Mouse (Mus musculus) kidney, postnatal 25 days (tissue): ENCODE measurements around the gene Tnnt3.
A peak's percentile ranks its signal among the peaks of the same experiment; 100 is the strongest.

Source experiments
- DNase-seq, 2 experiments: peaks; one replicate each; pipeline ENCODE4 v3.0.0; 2021; ENCODE audit warnings: mixed read lengths in 2 of 2

The Tnnt3 gene

DNA sequence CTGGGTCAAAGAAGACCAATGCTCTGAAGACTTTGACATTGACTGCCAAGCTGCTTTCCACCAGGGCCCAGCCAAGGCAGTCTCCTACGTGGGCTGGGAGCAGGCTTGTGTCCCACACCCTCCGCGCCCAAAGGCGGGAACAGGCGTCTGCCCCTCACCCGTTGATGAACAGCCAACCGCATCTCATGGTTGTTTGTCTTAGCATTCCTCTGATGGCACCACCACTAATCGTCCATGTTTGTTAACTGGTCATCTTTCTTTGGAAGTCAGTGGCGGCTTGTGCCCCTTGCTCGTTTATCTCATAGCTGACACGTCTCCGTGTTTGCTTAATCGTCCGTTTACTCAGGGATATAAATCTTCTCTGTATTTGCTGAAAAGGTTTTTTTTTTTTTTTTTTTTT, 10.9 kb downstream of the Tnnt3 start:
- DNase-seq: no peak

DNA sequence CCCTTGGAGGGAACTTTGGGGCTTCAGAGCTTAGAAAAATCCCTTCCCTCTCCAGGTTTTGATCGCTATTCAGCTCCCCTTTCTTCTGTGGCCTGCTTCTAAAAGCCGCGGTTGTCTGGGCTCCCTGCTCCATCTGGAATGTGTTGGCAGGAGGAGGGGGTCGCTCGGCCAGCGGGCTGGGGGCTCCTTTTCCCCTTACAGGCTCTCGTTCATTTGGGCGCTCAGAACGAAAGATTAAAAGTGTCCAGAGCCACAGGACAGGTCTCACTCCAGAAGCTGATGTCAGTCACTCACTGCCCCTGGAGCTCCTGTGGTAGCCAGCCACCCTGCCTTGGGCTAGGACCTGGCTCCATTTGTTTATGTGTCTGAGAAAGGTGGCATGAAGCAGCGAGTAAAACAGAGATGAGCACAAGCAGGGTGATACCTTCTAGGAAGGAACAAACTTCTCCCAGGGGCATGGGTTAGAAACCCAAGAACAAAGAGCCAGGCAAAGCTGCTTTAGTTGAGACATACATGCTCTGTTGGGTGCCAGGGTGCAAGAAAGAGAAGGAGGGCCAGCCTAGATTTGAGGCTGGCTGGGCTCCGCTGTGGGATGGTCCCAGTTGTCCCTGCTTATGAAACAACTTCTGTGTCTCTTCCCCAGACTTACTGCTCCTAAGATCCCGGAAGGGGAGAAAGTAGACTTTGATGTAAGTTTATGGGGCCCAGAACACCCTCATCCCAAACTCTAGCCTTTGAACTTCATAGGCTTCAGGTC, 11.6 kb downstream of the Tnnt3 start:
- no peak for DNase-seq

DNA sequence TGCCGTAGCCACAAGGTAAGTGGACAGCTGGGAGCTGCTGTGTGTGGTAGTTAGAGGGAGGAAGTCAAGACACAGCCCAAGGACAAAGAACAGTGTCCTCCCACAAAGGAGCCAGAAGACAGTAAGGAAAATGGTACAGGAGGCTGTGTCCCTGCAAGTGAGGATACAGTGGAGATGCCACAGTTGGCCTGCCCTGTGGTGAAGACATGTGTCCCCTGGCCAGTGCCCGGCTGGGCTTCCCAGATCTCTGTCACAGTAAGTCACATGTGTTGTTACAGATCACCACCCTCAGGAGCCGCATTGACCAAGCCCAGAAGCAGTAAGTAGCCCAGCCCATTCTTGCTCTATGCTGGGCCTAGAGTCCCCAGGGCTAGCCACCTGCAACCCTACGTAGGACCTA, 15.4 kb downstream of the Tnnt3 start:
- DNase-seq: no peak

DNA sequence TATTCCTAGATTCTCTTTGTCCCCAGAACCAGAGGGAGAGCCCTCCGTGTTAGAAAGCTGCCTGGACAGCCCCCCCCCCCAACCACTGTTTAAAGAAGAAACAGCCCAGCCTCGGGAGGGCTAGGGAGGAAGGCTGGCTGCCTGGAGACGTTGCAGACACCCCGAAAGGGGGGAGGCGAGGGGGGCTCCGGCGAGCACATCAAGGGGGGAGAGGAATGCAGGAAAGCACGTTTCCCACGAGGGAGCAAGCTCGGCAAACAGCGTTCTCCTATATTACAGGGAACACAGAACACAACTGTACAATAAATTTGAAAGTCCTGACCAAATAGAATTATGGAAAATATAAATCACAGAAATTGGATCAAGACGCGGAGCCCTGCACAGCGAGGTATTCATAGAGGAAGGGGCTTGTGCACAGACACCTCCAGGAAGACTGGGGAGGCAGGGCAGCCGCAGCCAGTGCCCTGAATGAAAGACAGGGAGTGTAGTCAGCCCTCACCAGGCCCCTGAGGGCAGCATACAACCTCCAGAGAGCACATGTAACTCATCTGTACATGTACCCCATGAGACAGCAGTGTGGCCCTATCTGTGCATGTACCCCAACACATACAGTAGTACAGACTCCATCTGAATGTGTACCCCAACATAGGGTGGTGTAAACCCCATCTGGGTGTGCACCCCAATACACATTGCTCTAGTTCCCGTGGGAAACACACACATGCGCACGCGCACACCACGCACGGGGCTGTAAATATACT, 17.8 kb downstream of the Tnnt3 start:
- no peak for DNase-seq

DNA sequence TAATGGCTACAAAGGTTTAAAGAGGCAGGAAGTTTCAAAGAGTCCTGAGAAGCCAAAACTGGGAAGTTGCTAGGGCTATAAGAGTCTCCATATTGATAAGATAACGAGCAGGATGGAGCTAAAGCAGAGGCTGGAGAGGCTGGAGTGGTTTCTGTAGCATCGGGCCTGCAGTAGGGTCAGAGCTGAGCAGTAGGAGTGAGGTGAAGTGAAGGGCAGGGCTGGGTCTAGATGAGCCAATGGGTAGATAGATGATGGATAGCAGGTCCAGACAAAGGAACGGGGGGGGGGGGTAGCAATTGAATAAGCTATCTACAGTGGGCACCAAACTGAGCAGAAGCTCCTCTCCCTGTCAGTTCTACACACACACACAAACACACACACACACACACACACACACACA, 18.9 kb downstream of the Tnnt3 start:
- DNase-seq: no peak

DNA sequence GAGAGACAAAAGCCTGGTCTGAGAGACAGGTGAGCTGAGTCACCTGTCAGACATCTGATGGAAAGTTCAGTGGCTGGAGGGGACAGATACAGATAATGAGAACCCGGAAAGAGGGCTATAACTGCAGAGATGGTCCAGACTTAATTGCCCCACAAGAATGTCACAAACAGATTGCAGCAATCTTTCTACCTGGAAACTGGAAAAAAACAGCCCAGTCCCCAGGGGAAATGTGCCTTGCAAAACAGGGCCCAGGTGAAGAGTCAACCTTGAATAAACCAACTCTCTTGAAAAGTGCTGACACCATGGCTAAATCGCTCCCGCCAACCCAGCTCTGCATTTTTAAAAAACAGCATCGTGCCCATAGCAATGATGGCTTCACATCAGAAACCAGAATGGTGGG, 21.7 kb downstream of the Tnnt3 start:
- no peak for DNase-seq

DNA sequence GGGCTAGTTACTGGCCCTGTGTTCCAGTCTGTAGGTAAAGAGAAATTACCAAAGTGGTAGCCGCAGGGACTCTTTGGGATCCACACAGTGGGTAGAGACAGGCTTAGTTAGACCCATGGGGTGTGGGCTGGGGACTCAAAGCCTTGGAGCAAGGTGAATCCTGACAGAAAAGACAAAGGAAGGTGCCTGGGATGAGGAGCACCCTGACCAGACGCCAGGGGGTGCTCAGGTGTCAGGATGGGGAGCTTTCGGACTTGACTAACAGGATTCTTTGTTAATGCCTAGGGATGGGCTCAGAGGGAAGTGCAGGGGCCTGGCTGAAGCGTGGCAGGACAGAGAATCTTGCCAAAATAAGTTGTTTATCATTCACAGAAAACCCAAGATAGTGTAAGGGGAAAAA, 23.7 kb downstream of the Tnnt3 start:
- peak in 1 of 2 experiments; percentile 41 for DNase-seq

DNA sequence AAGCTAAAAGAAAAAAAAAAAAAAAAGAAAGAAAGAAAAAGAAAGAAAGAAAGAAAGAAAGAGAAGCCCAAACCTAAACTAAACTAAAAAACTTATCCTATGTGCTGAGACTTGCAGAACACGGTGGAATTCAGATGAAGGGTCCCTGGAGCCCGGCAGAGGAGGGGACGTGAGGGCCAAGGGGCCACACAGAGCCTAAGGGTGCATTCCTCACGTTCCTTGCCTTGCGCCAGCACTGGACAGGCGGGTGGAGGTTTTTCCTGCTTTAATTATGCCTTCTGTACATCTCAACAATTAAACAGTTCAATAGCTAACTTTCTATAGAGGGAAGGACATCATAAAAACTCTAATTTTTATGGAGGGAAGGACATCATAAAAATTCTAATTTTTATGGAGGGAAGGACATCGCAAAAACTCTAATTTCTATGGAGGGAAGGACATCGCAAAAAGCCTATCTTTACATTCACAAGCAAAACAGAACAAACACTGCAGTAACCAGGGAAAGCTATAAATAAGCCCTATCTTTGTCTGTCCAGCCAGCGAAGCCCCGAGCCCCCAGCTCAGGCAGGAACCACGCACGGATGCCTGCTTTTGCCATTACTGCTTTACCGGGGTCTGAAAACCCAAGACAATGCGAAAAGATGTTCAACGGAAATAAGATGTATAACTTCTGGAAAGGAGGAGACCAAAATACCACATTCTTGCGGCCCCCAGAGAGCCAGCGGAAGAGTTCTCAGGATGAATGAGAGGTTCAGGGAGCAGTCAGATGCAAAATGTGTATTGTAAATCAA, 24.8 kb downstream of the Tnnt3 start:
- no peak for DNase-seq

DNA sequence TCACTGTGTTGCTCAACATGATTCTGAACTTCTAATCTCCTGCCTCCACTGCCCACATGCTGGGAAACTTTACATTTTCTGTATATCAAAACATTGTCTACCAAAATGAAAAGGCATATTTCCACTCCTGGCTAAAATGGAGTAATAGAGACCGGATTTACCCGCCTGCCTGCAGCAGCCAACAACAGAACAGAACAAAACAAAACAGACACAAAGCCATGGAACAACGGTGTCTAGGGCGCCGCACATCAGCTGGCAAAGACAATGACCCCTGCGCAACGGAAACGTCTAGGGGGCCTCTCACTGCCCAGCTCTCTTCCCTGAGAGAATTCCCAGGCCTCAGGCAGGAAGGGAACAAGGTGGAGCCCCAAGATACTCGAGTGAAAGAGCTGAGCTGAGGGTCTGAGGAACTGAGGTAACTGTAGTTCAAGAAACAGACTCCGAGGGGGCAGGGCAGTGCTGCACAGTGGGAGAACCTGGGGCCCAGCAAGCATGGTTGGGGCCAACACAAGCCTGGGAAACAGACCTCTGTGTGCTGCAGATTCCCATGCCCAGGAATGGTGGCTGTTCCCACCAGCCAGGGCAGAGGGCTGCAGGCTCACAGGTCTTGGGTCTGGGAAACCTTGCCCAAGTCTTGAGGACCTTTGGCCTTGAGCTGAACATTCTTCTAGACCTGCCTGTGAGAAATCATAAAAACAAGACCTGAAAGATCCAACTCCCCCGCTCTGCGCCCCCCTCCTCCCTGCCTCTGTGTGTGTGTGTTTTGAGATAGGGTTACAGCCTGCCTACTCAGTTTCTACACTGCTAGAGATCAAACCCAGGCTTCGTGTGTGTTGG, 26.9 kb downstream of the Tnnt3 start:
- peak in 1 of 2 experiments; percentile 5 for DNase-seq

DNA sequence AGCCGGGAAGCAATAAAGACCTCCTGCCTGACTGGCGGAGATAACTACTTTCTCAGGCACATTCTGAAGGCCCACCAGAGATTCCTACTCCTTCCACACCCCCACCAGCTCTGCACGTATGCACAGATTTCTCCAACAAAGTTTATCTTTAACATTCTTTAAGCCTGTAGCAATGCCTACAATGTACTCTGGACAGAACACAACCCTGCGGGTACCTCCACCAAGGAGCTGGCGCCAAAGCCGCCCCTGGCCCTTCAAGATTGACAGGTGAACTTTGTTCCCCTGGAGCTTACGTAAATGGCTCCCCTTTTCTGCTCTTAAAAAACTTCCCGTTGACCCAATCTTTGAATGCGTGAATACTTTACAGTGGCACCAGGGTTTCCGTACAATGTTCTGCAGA, 30.7 kb downstream of the Tnnt3 start:
- peak in 1 of 2 experiments; percentile 59 for DNase-seq

DNA sequence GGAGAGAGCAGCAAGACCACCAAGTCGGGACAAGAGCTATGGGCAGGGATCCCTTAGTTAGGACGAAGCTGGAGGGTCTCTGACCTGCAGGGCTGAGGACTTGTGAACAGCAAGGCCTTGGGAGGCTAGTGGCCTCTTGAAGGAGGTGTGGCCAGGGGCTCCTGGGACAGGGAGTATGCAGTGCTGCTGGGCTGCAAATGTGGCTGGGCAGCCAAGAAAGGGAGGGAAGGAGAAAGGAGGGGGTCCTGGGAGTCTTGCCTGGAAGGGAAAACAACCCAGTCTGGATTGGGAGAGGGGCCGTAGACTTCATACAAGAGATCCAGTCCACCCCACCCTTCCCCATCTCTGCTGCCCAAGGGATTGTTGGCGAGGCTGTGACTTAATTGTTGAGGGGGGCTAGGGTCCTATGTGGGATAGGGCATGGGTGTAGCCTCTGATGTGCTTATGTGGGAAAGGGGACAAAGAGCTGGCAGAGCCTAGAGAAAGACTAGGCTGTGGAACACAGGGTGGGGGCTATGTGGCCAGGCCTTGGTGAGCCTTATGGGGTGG, 33.4 kb downstream of the Tnnt3 start:
- DNase-seq: no peak

DNA sequence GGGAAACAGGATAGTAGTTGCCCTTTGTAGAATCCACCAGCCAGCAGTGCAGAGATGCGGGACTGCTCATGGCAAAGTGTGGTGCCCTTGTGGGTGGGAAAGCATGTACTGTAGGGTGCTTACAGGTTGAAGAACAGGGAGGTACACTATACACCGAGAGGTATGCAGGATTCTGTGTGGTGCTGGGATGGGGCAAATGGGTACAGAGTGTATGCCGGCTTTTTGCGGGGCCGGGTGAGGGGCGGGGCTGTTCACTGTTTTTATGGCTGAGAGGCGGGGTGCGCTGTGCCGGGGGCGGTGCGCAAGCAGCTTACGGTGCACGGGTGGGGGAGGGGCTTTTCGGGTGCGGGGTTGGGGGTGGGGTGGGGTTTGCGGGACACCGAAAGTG, 34.0 kb downstream of the Tnnt3 start, which contains the start of gene Mrpl23:
Gene Mrpl23 (plus strand): TSS at position 16 of the 388 bp plus-strand sequence.
- no peak for DNase-seq

DNA sequence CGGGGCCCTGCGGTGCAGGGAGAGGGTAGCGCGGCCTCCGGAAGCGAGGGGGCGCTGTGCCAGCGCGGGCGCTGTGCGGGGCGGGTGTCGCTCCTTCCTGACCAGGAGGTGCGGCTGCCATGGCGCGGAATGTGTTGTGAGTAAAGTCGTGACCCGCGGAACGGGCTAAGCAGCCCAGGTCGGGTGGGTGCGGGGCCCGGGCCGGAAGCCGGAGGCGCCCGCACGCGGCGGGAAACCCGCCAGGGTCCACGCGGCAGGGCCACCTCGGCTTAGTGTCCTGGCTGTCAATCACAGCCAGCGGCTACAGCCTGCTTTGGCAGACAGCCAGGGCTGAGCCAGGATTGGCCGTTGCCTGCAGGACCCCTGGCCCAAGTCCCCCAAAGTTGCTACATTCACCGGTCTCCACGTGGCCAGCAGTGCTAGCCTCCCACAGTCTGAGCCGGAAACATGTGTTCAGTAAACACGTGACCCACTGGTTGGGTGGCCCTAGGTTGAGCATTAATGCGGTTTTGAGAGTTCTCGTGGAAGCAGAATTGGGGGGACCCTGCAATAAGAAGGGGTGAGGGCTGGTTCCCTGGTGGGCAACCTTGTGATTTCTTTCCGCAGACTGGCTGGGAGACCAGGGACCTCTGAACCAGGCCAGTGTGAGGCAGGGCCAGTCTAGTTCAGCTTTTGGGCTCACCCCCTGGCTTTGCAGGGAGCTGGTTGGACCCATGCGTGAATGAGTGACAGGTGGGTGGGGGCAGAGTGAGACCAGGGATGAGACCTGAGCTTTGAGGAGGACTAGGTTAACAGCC, 34.6 kb downstream of the Tnnt3 start:
- DNase-seq: peak; percentile 86 to 92

DNA sequence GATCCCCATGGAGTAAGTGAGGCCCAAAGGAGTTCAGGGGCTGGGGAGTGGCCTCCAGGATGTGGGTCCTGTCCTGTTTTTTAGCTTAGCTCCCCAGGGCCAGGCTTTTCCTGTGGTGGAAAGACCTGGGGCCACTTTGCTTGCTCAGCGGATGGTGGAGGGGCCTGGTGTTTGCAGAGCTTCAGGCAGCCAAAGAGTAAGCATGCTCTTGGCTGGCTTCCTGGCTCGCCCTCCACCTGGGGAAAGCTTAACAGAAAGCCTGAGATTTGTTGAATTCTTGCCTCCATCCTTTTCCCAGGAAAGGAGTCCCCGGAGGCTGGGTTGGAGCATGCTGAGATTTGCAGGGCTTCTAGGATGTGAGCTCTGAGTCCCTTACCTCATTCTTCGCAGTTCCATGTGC, 36.5 kb downstream of the Tnnt3 start:
- no peak for DNase-seq

DNA sequence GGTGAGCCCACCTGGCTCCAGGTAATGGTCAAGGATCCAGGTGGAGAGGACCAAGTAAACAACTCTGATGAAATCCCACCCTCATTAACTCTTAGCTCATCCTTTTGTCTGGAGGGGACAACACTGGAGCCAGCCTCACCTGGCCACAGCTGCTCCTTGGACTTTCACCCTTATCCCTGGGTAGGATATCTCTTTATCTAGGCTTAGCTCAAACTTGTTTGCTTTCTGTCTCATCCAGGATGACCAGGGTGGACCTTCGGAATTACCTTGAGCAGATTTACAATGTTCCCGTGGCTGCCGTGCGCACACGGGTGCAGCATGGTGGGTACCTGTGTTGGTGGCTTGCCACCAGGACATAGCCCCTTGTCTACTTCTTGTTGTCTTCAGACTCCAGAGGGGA, 37.2 kb downstream of the Tnnt3 start:
- no peak for DNase-seq

DNA sequence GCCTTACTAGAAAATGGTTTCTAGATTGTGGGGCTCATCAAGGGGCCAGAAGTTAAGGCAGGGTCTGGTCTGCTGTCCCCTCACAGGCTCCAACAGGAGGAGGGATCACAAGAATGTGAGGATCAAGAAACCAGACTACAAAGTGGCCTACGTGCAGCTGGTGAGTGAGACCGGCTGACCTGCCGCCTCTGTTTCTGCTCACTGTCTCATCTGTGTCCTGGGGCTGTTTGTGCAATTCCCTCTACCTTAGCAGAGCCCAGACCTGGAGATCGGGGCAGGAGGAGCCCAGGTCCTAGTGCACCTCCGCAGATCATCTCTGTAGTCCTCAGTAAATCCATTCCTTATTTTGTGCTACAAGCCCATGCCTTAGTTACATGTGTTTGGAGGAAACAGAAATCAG, 38.5 kb downstream of the Tnnt3 start:
- no peak for DNase-seq

DNA sequence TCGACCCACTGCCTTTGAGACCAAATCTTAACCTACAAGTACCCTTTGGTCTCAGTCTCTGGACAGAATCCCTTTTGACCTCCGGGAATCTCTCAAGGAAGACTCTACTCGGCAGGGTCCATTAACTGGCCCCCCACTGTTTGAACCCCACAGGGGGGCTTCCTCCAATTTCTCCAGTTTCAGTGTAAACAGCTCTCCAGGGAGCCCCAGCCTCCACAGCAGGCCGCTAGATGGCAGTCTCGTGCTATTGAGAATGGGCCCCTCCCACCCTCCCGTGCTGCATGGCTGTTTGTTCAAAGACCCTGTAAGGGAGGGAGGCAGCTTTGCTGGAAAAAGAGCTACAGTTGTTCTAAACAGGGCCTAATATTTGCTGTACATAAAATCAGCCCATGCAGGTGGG, 39.2 kb downstream of the Tnnt3 start:
- peak; percentile 51 to 77 for DNase-seq

DNA sequence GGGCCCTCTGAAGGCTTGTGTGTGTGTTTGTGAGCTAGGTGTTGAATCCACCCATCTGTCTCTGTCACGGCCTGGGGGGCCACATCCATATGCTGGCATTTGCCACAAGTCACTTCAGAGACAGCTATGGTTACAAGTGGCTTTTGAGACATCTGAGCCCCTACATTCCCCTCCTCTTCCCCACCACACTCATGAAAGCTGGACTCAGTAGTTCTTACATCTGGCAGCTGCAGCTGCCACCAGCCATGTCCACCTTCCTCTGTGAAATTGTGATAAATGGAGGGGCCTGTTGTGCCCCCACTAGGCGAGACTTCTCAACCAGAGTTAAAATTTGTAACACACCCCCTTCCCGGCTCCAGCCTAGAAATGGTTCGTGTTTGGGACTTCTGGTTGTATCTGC, 39.7 kb downstream of the Tnnt3 start:
- no peak for DNase-seq

DNA sequence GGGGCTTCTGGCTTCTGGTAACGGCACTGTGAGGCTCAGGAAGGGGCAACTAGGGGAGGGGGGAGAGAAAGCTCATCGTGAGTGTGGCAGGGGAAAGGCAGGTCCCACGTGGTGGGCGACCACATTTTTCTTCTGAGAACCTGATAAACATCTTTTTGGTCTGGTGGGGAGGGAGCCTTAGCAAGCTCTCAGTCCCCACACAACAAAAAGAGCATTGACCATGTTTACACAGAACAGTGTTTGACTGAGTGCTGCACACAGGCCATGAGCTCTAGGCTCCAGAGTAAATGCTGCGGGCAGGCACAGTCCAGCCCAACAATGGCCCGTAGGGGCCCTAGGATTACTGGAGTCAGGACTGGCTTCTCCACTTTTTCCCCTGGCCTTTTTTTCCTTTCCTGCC, 40.1 kb downstream of the Tnnt3 start:
- no peak for DNase-seq

DNA sequence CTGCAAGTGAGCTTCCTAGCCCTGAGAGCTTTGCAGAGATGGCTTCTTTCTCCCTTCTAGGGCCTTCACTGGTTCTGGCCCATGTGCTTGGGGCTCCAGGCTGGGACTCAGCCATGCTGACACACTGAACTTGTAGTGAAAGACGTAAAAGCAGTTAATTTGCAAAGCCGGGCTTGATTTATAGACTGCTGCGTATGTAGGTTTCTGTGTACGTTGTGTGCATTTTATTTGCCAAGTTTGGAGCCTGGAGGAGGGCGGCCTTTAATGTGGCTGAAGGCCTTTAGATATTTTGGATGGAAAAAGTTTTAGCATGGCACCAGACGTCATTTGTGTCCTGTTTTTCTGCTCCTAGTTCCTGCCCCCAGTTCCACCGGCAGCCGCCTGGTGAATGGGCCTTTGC, 41.2 kb downstream of the Tnnt3 start:
- no peak for DNase-seq

DNA sequence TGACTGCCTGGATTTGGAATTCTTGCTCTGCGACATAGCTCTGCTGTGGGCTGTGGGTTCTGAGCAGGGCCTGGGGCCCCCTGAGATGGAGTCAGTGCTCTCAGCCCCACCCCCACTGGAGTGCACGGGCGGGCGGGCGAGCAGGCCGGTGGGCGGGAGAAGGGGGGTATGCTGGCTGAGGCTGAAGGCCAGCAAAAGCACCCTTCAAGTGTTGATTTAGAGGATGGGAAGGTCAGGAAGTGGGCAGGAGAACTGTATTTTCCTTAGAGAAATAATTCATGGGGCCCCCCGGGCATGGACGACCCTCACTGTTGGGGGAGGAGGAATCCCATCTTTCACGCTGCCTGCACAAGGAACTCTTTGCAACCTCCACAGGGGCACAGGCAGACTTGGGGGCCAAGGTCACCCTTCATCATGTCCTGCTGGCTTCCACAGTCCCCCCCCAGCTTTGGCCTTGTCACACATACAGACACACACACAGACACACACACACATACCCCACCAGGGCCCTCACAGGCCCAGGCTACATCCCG, 44.2 kb downstream of the Tnnt3 start:
- no peak for DNase-seq
